In genomic region chr1:184298701-184299100, GRCm38 (mm10) we compare ENCODE assay signal across 12 mouse cellular contexts.
"Had no signal": no experiment of that assay in that cellular context is flagged by ENCODE, and none has a peak within 500 bp of the region (broad histone marks: within the 10 kb centered on the region; RNA-seq: fewer than 3 reads in every experiment).

No protein-coding gene starts in this region.

- DNase-seq: retina, postnatal 1 day; right cerebral cortex, adult 18-20 months; right cerebral cortex, postnatal 14 days; right cerebral cortex, postnatal 25 days; right cerebral cortex, postnatal 4 days; spleen, adult 18-20 months; thymus, adult 18-20 months; thymus, adult 2 months; thymus, postnatal 14 days; thymus, postnatal 25 days; thymus, postnatal 36 days; thymus, postnatal 4 days had no signal
